Mouse (Mus musculus) liver, embryonic 15.5 days (tissue): ENCODE data around the gene Huwe1. TPM values are rescaled to one million over a fixed set of nuclear protein-coding genes. Genes with fewer than 3 reads are reported as not detected.
A peak's percentile ranks its signal among the peaks of the same experiment; 100 is the strongest.

ENCODE experiments used
- ATAC-seq: fragments of 200-750 bp; cut with Nextera tagmentation; 2 replicates; pipeline ENCODE4 v1.8.0; 2017; ENCODE audit warnings: moderate number of reproducible peaks, mild to moderate bottlenecking, moderate library complexity; ENCODE audit not compliant: insufficient read depth
- H3K27ac ChIP-seq: fragments of 300-500 bp; sonication (generic); replicated peaks from 2 replicates; pipeline ENCODE4 v1.5.1; 2015; ENCODE audit warnings: mild to moderate bottlenecking, inconsistent platforms
- H3K27me3 ChIP-seq: fragments of 300-500 bp; sonication (generic); 2 replicates; pipeline ENCODE4 v1.6.1; 2015; ENCODE audit warnings: mild to moderate bottlenecking, inconsistent platforms
- H3K36me3 ChIP-seq: fragments of 300-500 bp; sonication (generic); replicated peaks from 2 replicates; pipeline ENCODE4 v1.6.1; 2015; ENCODE audit warnings: moderate library complexity, mild to moderate bottlenecking, inconsistent platforms
- H3K4me1 ChIP-seq: fragments of 300-500 bp; sonication (generic); replicated peaks from 2 replicates; pipeline ENCODE4 v1.6.1; 2015; ENCODE audit warnings: inconsistent platforms
- H3K4me2 ChIP-seq: fragments of 300-500 bp; sonication (generic); 2 replicates; pipeline ENCODE4 v1.6.1; 2015; ENCODE audit warnings: moderate library complexity, mild to moderate bottlenecking, inconsistent platforms
- H3K4me3 ChIP-seq: fragments of 300-500 bp; sonication (generic); replicated peaks from 2 replicates; pipeline ENCODE4 v1.5.1; 2015; ENCODE audit warnings: mild to moderate bottlenecking, inconsistent platforms
- H3K9ac ChIP-seq: fragments of 300-500 bp; sonication (generic); 2 replicates; pipeline ENCODE4 v1.6.1; 2015; ENCODE audit warnings: moderate library complexity, mild to moderate bottlenecking, inconsistent platforms
- H3K9me3 ChIP-seq: fragments of 300-500 bp; sonication (generic); replicated peaks from 2 replicates; pipeline ENCODE4 v1.6.1; 2016; ENCODE audit warnings: inconsistent platforms
- WGBS: fragments of 180-500 bp; shearing (Covaris S2); methylation state at CpG from one replicate; pipeline ENCODE4 v1.1.7; 2015; ENCODE audit warnings: mixed read lengths; ENCODE audit not compliant: insufficient replicate concordance; 5-methylcytosine and 5-hydroxymethylcytosine counted together
- polyA plus RNA-seq: library from polyadenylated mRNA; unstranded; fragments of >200 nt; fragmentation: Nextera tagmentation; extraction: Ambion mirVana; gene quantifications from 2 replicates; pipeline ENCODE4 v1.2.1, GENCODE M21; 2015

Huwe1 gene
- polyA plus RNA-seq, 1 experiment from 2014 or later = 13.4 TPM

DNA sequence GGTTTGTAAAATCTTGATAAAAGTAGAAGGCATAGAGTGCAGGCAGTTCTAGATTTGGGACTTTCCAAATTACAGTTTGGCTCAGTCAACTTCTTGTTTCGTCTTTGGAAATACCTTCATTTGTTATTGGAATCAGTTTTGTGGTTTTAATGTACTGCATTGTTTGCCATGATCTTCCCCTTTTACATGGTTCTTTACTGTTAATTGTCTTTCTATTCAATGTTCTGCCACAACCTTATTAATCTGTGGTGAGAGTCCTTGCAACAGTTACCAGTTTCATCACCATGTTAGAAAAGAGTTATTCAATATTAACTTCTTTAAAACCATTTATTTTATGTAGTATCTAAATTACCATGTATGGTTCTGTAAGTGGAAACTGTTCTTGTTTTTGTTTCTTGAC lies 13.0 kb downstream of the Huwe1 start:
- 69% methylated on average over 1 of the region's 1 CpGs for WGBS
- peaks cover 19% of the 10 kb centered on the region; the same call in 1 of the 2 replicates for H3K36me3 ChIP-seq
- H3K4me3 ChIP-seq = no peak overlapping the region
- no peaks in the 10 kb centered on the region for H3K9me3 ChIP-seq
- no peak for ATAC-seq
- H3K4me2 ChIP-seq = no peak overlapping the region
- no peaks in the 10 kb centered on the region for H3K4me1 ChIP-seq
- H3K27ac ChIP-seq = no peak overlapping the region
- H3K27me3 ChIP-seq = no peaks in the 10 kb centered on the region
- no peak overlapping the region for H3K9ac ChIP-seq

- Histone ChIP-seq H3K27me3 (no peaks in the 10 kb centered on the region), H3K4me1 (no peaks in the 10 kb centered on the region), H3K4me2 (no peak overlapping the region), H3K9ac (no peak overlapping the region), H3K4me3 (no peak overlapping the region), H3K9me3 (no peaks in the 10 kb centered on the region), H3K27ac (no peak overlapping the region), H3K36me3 (0 out of 2 replicates have a peak, but pooled peaks cover 3% of the 10 kb centered on the region)
- WGBS = 77% methylated on average over 3 of the region's 3 CpGs
- no peak for ATAC-seq
Measured at GRCm38 (mm10) chrX:151817712-151818111, 17.1 kb downstream of the Huwe1 start.

- H3K4me2 ChIP-seq = no peak overlapping the region
- no peak overlapping the region for H3K27ac ChIP-seq
- H3K4me1 ChIP-seq = peaks cover 8% of the 10 kb centered on the region
- ATAC-seq = no peak
- H3K4me3 ChIP-seq = no peak overlapping the region
- H3K9me3 ChIP-seq = no peaks in the 10 kb centered on the region
- no peaks in the 10 kb centered on the region for H3K36me3 ChIP-seq
- H3K27me3 ChIP-seq = no peaks in the 10 kb centered on the region
- 56% methylated on average over 1 of the region's 1 CpGs for WGBS
- no peak overlapping the region for H3K9ac ChIP-seq
Measured at GRCm38 (mm10) chrX:151828971-151829370, 28.4 kb downstream of the Huwe1 start.

DNA sequence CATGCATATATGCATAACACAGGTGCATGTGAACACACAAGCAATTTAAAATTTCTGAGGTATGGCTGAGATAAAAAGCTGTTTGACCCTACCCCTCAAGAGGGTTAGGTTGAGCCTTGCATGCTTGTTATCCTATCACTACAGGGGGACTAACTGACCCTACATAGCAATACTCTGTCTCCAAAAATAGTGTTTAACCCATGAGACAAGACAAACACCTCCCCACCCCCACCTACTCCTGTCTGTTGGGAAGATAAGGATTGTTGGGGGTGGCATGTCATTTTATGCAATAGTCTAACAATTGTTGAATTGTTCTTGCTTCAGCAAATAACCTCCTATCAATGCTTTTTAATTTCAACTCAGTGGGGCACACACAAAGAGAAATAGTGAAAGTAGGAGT lies 30.7 kb downstream of the Huwe1 start:
- no peak for ATAC-seq
- no peak overlapping the region for H3K9ac ChIP-seq
- no peaks in the 10 kb centered on the region for H3K27me3 ChIP-seq
- H3K4me3 ChIP-seq = no peak overlapping the region
- no peaks in the 10 kb centered on the region for H3K9me3 ChIP-seq
- H3K27ac ChIP-seq = no peak overlapping the region
- peaks cover 8% of the 10 kb centered on the region for H3K4me1 ChIP-seq
- no peak overlapping the region for H3K4me2 ChIP-seq
- H3K36me3 ChIP-seq = no peaks in the 10 kb centered on the region

DNA sequence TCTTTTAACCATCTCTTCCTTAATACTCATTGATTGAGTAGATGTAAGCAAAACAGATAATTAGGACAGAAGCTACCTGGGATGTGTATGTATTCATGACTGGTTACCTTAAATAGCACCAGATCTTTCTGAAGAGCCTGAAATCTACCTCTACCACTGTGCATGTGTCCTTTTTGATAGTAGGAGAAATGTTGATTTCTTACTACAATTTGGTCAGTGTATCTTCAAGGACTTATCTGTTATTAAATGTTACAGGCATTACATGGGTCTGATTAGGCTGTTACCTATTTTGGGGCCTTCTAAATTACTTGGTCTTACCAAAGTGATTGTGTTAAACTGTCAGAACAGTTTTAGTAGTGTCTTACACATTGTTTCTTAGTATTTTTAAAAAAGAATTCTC lies 32.4 kb downstream of the Huwe1 start:
- ATAC-seq = no peak
- no peak overlapping the region for H3K4me2 ChIP-seq

DNA sequence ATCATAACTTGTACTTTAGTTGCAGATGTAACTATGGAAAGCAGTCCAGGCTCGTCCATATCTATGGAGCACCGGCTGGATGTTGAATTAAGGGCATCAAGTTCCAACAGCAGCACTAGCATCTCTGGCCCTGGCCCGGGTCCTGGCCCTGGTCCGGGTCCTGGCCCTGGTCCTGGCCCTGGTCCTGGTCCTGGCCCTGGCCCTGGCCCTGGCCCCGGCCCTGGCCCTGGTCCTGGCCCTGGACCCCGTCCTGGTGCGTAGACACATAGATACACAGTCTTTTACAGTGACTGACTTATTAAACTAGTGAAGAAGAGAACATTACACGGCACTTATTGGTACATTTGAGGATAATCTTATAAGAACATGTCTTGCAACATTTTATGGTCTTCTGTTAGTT lies 58.8 kb downstream of the Huwe1 start:
- Histone ChIP-seq H3K9me3 (no peaks in the 10 kb centered on the region), H3K27ac (no peak overlapping the region), H3K27me3 (0 out of 2 replicates have a peak, but pooled peaks cover 2% of the 10 kb centered on the region), H3K36me3 (peaks cover 37% of the 10 kb centered on the region), H3K4me3 (no peak overlapping the region), H3K4me1 (no peaks in the 10 kb centered on the region), H3K9ac (no peak overlapping the region), H3K4me2 (no peak overlapping the region)
- 76% methylated on average over 8 of the region's 8 CpGs for WGBS
- ATAC-seq = no peak

More for the DNA sequence above, 32.4 kb downstream of the Huwe1 start:
- H3K27me3 ChIP-seq = no peaks in the 10 kb centered on the region
- H3K27ac ChIP-seq = no peak overlapping the region
- H3K36me3 ChIP-seq = no peaks in the 10 kb centered on the region
- H3K9me3 ChIP-seq = no peaks in the 10 kb centered on the region
- peaks cover 8% of the 10 kb centered on the region for H3K4me1 ChIP-seq
- no peak overlapping the region for H3K4me3 ChIP-seq
- H3K9ac ChIP-seq = no peak overlapping the region

DNA sequence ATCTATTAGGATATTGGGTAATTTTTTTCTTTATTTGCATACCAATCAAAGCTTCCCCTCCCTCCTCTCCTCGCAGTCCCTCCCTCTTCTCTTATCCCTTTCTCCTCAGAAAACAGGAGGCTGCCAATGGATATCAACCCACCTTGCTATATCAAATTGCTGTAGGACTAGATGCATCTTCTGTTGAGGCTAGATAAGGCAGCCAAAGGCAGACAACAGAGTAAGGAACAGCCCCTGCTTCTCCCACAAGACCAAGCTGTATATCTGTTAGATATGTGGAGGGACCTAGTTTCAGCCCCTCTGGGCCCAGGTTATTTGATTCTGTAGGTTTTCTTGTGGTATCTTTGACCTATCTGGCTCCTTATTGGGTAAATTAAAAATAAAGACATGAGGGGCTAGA lies 110.1 kb downstream of the Huwe1 start:
- Histone ChIP-seq H3K27ac (no peak overlapping the region), H3K27me3 (0 out of 2 replicates have a peak, but pooled peaks cover 4% of the 10 kb centered on the region), H3K4me3 (no peak overlapping the region), H3K36me3 (peaks cover 79% of the 10 kb centered on the region), H3K4me2 (no peak overlapping the region), H3K4me1 (no peaks in the 10 kb centered on the region), H3K9me3 (no peaks in the 10 kb centered on the region), H3K9ac (no peak overlapping the region)
- peak; percentile 49 for ATAC-seq
- WGBS = 23% methylated on average over 1 of the region's 1 CpGs

- no peak for ATAC-seq
- whole genome bisulfite sequencing = 62% methylated on average over 4 of the region's 4 CpGs
- Histone ChIP-seq H3K9me3 (no peaks in the 10 kb centered on the region), H3K4me1 (no peaks in the 10 kb centered on the region), H3K4me3 (no peak overlapping the region), H3K9ac (no peak overlapping the region), H3K27ac (no peak overlapping the region), H3K4me2 (no peak overlapping the region), H3K36me3 (peaks cover 79% of the 10 kb centered on the region), H3K27me3 (no peaks in the 10 kb centered on the region)
Measured at GRCm38 (mm10) chrX:151912267-151912666, 111.7 kb downstream of the Huwe1 start.

GRCm38 (mm10) chrX:151929390-151929789 lies 128.8 kb downstream of the Huwe1 start:
- no peaks in the 10 kb centered on the region for H3K4me1 ChIP-seq
- no peak overlapping the region for H3K9ac ChIP-seq
- H3K36me3 ChIP-seq = peaks cover 84% of the 10 kb centered on the region
- no peak overlapping the region for H3K27ac ChIP-seq
- no peaks in the 10 kb centered on the region for H3K9me3 ChIP-seq
- WGBS = 77% methylated on average over 6 of the region's 6 CpGs
- ATAC-seq = no peak
- no peaks in the 10 kb centered on the region for H3K27me3 ChIP-seq
- H3K4me2 ChIP-seq = no peak overlapping the region
- no peak overlapping the region for H3K4me3 ChIP-seq

GRCm38 (mm10) chrX:151938852-151939251 lies 138.2 kb downstream of the Huwe1 start:
- Histone ChIP-seq H3K9me3 (no peaks in the 10 kb centered on the region), H3K27ac (no peak overlapping the region), H3K9ac (no peak overlapping the region), H3K4me2 (no peak overlapping the region), H3K4me1 (no peaks in the 10 kb centered on the region), H3K27me3 (no peaks in the 10 kb centered on the region; the same call in 1 of the 2 replicates), H3K36me3 (peaks cover 7% of the 10 kb centered on the region), H3K4me3 (no peak overlapping the region)
- 31% methylated on average over 2 of the region's 2 CpGs for WGBS
- ATAC-seq = no peak

DNA sequence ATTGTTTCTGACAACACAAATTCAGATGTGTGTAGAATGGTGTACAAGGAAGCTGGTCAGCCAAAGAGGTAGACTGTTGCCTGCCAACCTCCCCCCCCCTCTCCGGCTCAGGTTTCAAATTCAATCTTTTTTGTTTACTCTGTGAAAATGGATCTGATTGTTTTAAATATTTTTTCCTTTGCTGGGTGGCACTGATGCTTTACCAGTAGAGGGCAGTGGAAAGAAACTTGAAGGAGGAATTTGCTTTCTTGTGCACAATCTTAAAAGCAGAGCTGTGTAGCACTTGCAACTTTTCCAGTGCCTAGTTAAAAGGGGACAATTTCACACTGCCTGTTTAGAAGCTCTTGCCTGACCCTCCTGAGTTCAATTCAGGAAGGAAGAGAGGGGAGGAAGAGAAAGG lies 146.4 kb downstream of the Huwe1 start:
- no peaks in the 10 kb centered on the region for H3K27me3 ChIP-seq
- no peak for ATAC-seq
- 45% methylated on average over 1 of the region's 1 CpGs for WGBS
- H3K4me2 ChIP-seq = no peak overlapping the region
- H3K4me3 ChIP-seq = no peak overlapping the region
- H3K9me3 ChIP-seq = no peaks in the 10 kb centered on the region
- no peak overlapping the region for H3K27ac ChIP-seq
- no peaks in the 10 kb centered on the region for H3K36me3 ChIP-seq
- H3K9ac ChIP-seq = no peak overlapping the region
- H3K4me1 ChIP-seq = no peaks in the 10 kb centered on the region

DNA sequence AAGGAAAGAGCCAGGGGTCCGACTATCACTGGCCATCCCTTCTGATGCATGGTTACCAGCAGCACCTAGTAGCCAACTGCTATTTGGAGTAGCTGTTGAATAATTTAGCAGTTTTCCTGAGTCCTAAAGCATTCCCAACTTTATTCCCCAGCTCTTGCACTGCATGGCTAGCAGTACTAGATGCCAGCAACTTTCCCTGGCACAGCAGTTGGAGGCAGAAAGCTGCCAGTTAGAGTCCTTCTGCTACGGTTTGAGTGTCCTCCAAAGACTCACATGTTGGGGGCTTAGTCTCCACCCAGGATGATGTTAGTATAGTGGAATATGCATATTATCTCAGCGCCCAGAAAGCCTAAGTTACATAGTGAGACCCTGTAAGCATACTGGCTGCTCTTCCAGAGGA lies 147.2 kb downstream of the Huwe1 start:
- H3K36me3 ChIP-seq = no peaks in the 10 kb centered on the region
- ATAC-seq = no peak
- no peak overlapping the region for H3K9ac ChIP-seq
- no peaks in the 10 kb centered on the region for H3K27me3 ChIP-seq
- no peak overlapping the region for H3K4me2 ChIP-seq
- H3K4me1 ChIP-seq = no peaks in the 10 kb centered on the region
- no peak overlapping the region for H3K4me3 ChIP-seq
- H3K9me3 ChIP-seq = no peaks in the 10 kb centered on the region
- WGBS = 48% methylated on average over 3 of the region's 3 CpGs
- no peak overlapping the region for H3K27ac ChIP-seq
